Mouse (Mus musculus): Measurements from ENCODE around the gene Brdt.
A peak's percentile ranks its signal among the peaks of the same experiment; 100 is the strongest.

Brdt gene

DNA sequence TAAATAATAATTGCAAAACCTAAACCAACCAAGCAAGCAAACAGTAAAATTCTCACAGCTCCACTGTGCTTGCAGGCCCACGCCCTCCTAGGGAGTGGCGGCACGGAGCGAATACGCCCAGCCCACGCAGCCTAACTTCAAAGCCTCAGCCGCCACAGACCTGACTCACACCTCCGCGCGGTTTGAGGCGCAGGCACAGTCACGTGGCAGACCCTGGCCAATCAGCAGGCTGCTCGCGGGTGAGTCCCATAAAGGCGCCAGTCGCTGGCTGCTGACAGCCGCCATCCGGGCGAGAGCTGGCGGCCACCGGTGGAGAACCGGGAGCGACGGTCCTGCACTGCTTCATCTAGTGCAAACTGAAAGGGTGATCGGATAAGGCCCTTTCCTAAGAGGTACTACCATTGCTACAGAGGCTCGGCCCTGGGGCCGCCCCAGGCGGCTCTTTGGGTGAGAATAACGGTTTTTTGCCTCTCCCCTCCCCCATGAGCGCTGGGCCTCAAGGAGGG, at the start of gene Brdt:
TSS of gene Brdt (plus strand) at position 244 of the 506 bp plus-strand sequence.
- no peak for DNase-seq (ENCODE audit: low read depth, low spot score)

DNA sequence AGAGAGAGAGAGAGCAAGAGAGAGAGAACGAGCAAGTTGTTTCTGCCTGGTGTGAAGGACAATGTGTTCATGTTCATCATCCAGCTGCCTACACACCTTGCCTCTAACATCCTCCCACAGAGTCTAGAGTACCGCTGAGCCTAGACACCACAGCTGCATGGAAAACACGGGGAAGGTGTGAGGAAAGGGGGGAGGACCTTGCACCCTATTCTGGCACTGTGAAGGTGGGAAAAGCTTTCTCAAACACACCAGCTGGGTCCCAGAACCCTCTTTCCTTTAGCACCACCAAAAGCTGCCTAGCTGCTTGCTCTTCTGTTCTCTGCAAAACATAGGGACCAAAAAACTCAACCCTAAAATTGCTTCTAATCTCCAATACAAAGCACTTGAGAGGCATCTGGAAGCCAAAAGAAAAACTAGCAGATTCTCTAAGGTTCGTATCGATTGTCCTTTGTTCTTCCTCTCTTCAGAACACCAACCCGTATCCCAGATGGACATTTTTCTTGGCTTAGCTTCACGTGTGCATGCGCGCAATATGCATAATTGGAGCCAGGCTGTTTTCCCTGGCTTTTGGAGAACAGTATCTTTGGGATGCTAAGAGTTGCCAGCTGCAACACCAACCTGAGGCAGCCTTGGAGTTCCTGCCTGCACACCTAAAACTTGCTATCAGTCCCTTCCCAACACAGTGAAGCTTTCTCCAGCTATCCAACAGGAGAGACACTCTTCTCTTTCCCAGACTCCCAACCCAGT, 48.2 kb upstream of the Brdt start:
- no peak for DNase-seq (ENCODE audit: low read depth, low spot score)

DNA sequence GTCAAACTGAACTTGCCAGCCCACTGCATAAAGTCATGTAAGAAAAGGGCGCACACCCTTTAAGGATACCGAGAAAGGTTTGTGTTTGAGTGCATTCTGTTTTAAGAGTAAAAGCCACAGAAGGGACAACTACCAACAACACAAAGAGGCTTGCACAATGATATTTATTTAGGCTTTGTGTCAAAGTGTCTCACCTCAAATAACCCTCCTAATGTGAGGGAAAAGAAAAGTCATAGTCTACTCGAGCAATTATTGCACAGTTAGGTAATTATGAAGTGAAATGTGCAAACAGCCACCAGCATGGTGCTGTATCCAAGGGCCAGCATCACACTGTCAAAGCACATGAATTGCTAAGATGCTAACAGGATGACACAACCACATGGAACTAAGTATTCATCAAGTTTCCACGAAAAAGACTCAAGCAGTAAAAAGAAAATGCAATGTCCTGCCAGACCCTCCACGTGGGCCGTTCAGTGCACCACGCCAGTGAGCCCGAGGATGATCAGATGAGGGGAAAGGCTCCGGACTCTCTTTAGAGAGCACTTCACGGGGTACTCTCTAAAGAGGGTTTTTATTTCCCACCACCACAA, 46.9 kb upstream of the Brdt start:
- DNase-seq (ENCODE audit: low read depth, low spot score) = no peak

DNA sequence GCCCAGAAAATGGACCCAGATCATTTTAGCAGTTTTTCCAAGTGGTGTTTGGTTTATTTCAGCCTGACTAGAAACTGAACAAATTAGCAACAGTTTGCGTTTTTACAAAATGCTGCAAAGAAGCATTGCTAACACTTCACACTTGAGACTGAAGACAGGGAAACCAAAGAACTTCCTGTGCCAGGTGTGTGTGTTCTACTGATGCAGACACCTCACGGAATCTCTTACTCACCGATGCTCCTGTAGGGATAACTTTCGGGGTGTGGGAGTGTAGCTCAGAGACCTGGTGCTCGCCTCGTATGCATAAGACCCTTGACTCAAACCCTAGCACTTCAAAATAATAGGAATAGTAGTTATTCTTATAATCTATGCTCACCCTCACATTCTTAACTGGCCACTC, 45.4 kb upstream of the Brdt start:
- DNase-seq (ENCODE audit: low read depth, low spot score) = no peak

DNA sequence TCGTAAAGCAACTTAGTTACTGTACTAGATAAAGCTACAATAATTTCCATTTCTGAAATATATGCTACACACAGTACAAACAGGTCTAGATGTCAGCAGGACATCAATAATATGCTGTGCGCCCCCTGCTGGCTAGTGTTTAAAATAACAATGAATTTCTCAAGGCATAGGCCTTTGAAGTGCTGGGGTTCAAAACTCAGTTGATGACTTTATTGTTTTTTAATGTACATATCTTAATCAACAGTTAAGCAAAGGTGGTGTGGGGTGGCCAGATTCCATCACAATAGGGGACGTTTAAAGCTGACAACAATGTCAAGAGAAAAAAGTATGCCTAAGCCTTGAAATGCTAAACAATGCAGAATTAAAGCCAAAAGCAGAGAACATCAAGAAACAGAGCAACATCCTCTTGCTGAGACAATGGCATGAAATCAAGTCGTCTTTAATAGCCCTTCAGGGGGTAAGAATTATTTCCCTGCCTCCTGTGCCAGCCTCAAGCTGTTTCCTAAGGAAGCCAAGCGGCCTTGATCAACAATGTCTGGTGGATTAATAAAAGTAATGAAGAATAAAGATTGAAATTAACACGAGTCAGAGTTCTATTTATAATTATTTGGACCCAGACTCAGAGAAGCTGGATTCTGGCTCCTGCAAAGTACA, 43.6 kb upstream of the Brdt start:
- DNase-seq (ENCODE audit: low read depth, low spot score) = peak; percentile 89

DNA sequence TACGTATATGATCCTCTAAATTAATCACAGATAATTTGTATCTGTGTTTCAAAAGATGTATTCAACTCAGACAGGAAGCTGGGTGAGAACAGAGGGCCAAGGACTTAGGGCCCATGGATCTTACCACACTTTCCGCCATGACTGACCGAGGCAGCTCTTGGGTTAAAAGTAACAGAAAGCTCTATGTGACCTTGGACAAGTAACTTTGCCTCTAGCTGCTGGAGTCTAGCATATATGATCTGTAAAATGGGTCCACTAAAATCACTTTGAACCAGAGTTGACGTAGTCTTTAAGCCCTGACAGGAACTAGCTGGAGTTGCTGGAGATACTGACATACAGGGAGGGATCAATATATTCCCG, 43.1 kb upstream of the Brdt start:
- DNase-seq (ENCODE audit: low read depth, low spot score) = peak; percentile 17

DNA sequence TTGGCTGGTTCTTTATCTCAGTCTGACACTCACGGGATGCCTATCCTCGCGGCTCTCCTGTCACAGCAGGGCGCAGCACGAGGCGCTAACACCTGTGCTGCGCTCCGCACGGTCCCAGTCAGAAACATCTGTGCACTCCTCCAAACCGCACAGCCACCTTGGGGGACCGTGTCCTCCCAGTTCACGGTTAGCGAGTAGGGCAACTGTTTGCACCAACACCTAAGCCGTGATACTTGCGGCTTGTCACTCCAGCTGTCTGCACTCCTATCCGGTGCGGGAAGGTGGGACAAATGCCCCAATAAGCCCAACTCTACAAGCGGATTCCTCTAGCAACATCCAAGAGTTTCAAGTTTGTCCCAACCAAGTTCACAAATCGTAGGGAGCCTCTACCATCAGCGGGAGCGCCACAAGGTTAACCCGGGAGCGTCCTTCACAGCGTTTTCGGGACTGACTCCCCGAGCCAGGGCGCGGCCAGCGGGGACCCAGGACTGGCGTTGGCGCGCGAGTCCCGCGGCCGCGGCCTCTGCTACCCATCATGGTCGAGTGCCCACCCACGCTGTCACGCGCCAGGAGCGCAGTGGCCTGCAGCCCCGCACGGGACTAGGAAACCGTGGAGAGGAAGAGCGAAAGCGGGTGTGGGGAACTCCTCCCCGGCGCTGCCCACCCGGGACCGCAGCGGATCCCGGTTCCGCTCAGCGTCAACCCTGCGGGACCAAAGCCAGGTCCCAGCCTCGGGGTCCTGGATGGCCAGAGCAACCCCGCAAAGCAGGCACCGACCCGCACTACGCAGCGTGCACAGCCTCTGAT, 42.3 kb upstream of the Brdt start:
- DNase-seq (ENCODE audit: low read depth, low spot score) = peak; percentile 56

DNA sequence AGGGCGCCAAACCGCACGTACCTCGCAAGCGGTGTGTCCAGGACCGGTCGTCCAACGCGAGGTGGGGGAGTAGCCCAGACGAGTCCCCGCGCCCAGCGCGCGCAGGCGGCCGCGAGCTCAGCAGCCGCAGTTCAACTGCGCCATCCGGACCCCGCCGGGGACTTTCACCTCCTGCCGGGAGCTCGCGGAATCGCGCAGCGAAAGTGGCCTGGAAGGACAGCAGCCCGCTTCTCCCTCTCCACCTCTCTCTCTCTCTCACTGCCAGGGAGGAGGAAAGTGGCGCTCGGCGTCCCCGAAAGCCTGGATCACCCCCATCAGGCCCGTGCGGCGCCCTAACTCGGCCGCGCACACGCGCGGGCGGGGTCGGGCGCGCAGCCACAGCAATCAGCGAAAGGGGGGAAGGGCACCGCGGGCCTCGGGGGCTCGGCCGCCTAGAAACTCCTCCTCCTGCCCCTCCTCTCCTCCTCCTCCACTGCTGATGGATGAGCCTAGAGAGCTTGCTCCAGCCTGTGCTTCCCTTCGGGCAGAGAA, 41.7 kb upstream of the Brdt start, which contains the start of gene Tgfbr3:
TSS of gene Tgfbr3 (minus strand) at position 396 of the 531 bp plus-strand sequence.
- DNase-seq (ENCODE audit: low read depth, low spot score) = peak; percentile 82

DNA sequence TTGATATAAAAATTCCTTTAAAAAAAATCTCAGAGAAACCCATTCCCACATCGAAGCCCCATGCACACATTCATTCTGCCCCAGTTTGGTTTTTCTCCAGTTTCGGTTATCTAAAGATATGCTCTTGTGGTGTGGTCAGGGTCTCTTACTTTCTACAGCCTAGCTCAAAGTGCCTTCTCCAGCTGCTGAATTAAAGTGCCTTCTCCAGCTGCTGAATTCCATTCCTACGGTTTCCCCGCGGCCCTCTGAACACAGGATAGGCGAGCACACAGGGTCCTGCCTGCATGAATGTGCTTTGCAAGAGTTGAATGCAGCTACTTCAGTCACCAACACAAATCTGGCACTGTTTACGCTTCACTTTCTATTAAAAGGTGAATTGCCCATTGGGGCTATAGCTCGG, 41.0 kb upstream of the Brdt start:
- DNase-seq (ENCODE audit: low read depth, low spot score) = no peak

DNA sequence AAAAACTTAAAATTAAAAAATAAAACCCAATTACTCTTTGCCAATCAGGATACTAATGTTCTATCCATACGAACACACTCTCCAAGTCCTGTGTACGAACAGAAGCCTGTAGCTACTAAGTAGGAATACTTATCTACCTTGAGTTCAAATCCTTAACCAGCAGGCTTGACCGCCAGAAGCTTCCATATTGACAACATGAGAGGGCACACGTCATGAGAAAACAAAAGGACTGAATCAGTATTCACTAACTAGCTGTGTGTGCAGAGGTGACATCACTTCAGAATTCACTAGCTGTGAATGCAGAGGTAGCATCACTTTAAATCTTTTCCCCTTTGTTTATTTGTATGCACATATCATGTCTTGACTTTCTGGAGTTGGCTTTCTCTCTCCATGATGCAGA, 36.9 kb upstream of the Brdt start:
- no peak for DNase-seq (ENCODE audit: low read depth, low spot score)

DNA sequence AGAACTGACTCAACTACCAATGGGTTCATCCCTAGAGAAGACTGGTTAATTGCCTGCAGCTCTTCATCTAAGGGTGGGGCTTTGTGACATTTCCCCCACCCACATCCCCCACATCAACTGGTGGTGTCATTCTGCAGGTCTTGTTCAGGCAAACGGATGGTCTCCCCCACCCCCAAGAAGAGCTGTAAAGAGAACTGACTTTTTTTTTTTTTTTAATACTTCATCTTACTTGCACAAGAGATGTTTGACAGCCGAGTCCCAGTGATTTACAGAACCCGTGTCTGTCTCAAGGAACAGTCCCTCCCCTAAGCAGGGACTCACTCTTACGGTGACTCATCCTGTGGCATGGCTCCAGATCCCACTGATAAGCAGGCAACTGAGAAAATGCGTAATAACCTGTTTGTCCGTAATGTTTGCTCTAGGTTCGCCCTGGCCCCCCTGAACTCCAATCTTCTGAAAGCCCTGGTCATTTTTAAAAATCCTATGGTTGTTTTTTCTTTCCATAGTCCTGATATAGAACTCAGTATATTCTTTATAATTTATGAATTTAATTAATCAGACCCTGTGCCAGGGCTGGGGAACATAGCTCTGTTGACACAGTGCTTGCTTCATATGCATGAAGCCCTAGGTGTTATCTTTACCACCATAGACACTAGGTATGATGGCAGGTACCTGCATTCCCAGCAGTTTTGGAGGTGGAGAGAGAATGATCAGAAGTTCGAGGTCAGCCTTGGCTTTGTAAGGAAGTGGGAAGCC, 35.7 kb upstream of the Brdt start:
- peak; percentile 55 for DNase-seq (ENCODE audit: low read depth, low spot score)

DNA sequence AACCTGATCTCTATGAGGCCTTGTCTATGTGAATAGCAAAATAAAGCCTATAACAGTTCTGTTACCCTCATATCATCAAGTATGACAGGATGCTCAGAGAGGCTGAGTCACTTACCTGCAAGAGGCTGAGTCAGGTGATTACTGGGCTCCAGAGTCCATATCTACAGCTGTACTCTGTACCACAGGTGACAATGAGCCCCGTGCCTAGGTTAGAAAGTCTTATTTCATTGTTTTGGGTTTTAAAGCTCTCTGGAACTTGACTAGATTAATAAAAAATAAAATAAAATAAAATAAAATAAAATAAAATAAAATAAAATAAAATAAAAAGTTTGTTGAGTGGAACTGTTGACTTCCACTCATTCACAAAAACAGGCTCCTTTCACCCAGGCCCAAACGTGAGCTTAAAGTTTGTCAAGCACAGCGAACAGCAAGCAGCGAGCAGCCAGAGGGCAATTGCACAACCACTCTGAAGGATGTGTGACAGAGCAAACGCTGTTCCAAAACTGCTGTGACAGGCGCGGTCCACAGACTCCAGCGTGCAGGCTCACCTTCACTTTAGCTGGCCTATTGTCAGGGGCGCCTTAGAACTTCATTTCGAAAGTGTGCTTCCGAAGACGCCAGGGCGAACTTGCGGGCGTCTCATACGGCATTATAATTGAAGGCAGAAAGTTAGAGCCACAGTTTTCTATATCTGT, 35.0 kb upstream of the Brdt start:
- no peak for DNase-seq (ENCODE audit: low read depth, low spot score)

DNA sequence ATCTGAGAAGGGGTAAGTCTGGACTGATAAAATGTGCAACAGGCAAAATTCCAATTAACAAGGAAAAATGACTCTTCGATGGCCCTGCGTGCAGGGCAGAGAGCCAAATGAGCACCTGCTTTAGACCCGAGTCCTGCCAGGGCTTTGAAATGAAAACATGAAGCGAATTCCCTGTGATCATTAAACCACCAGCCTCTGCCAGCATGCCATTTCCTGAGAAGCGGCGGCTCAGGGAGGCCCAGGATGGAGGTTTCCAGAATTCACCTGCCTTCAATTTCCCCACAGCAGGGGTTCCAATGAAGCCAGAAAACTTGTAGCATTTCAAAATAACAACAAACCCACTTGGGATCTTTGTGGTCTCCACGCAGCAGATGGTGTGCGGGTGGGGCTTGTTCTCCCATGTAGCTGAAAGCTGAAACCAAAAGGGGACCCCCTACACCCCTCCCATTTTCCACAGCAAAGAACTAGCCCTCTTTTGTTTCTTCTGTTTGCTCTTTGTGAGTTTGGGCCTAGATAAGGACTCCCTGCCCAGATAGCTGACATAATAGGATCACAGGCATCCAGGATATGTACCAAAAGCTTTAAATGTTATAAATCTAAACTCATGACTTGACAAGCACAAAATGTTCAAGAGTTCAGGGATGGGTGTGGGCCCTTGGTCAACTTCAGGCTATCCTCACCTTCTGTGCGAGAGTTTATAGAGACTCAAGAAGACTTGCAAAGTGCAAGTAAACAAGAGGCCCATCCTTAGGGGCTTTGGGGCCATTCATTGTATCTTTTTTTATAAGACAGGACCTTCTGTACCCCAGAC, 34.2 kb upstream of the Brdt start:
- no peak for DNase-seq (ENCODE audit: low read depth, low spot score)

DNA sequence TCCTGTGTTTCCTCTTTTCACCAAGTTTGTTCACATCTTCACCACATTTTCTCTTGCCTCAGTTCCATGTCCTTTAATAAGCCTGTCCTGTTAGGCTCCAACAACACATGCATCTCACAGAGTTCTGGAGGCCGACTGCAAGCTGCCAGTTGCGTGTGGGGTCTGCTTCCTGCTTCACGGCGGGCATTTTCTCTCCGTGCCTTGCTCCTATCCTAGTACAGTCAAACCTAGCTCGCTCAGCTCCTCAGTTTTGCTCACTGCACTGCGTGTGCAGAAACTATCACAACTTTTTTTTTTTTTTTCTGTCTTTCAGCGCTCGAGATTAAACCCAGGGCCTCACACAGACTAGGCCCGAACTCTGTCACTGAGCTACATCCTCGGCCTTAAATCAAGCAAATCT, 32.1 kb upstream of the Brdt start:
- no peak for DNase-seq (ENCODE audit: low read depth, low spot score)

DNA sequence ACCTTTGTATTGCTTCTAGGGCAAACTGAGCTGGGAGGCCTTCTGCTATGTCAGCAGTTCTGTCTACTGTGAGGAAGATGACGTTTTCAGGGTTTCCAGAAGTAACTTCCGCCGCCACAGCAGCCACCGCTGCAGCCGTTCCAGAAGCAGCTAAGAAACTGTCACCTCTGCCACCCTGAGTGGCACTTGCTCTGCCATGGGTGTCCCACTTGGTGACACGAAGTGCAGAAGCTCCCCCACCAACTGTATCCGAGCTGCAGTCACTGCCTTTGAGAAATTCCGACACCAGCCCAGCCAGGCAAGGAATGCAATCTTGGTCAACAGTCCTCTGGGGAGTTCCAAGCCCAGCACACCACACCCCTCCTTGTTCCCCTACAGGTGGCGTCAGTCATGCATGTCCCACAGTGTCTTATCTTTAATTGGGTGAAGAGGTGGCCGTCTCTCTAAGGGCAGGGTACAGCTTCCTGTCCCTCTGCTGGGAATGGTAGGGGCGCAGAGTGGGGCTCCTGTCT, 27.6 kb upstream of the Brdt start:
- peak; percentile 55 for DNase-seq (ENCODE audit: low read depth, low spot score)

DNA sequence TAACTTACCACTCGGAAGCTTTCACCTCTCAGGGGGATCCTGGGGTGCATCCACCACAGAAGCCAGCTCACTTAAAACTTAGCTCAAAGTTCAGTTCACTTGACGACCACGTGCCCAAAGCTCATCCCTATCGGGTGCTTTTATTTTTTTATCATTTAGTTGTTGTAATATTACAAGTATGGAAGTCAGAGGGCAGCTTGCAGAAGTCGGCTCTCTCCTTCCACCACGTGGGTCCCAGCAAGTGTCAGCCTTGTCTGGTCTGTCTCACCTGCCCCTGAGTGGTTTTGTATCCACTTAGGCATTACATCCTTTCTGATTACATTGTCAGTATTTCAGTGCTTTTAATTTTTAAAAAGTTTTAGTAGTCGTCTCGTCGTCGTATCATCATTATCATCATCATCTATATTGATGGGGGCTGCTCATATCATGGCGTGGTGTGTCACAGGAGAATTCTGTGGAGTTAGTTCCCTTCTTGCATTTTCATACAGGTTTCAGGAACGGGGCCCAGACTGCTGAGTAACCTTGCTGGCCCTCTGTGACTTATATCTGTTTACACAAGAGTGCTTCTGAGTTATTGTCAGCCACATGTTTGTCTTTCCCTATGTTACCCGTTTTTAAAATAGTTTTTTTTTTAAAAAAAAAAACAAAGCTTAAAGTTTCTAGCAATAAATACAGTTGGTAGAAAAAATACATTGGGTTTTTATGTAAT, 26.7 kb upstream of the Brdt start:
- no peak for DNase-seq (ENCODE audit: low read depth, low spot score)

DNA sequence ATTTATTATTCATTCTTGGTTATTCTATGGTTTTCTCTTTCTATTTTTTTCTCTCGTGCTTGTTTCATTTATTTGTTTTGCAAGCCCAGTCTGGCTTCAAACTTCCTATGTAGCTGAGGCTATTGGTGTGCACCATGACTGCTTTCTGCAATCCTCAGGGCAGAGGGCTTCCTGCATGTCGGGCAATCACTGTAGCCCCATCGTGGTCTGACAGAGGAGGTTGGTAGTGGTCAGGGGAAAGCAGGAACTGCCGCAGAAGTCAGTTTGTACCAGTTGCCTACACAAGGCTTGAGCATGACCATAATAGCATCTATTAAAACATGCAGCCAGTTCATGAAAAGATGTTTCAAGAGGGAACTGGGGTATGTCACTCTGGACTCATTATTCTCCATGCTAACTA, 23.5 kb upstream of the Brdt start:
- DNase-seq (ENCODE audit: low read depth, low spot score) = no peak

DNA sequence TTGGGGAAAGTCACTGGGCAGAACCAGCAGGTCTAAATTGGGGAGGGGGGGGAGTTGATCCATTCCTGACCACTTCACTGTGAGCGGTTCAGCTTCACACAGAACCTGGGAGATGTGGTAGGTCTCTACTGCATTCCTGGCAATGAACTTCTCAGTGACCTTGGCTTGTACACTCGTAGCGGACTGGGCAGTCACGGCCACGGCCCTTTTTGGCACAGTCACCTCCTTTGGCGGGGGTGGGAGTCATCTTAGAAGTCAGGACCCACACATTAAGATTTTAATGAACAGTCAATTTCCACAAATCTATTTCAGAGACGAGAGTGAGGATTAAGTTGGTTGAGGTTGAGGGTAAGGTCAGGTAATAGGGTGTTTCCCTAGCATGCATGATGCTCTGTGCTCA, 13.8 kb upstream of the Brdt start:
- DNase-seq (ENCODE audit: low read depth, low spot score) = no peak

DNA sequence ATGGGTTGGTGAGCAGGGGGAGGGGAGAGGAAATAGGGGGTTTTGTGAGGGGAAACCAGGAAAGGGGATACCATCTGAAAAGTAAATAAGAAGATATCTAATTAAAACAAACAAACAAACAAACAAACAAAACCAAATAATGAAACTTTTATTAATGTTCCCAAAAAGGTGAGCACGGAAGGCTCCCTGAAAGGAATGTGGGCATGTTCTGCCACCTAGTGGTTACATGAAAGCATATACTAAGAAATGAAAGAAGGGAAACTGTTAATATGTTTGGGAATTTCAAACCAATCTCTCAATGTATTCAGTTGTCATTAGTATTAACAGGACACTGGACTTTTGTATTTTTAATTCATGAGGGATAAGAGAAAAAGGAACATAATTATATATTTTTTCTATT, 10.3 kb upstream of the Brdt start:
- DNase-seq (ENCODE audit: low read depth, low spot score) = peak; percentile 74
